Mouse (Mus musculus) CH12.LX (cell line): Measurements from ENCODE around the gene St7. TPM values are rescaled to one million over a fixed set of nuclear protein-coding genes. Genes with fewer than 3 reads are reported as not detected.

ENCODE experiments used
- DNase-seq: peaks from one replicate; pipeline ENCODE4 v3.0.0-alpha.2; 2013; ENCODE audit errors: extremely low read depth
- H3K27ac ChIP-seq: 2 replicates; pipeline ENCODE4 v1.5.1; 2012; ENCODE audit warnings: low read depth, mild to moderate bottlenecking, control low read depth, moderate library complexity; ENCODE audit not compliant: insufficient read depth
- H3K27me3 ChIP-seq: replicated peaks from 2 replicates; pipeline ENCODE3; 2012; ENCODE audit warnings: inconsistent platforms
- H3K36me3 ChIP-seq, 2 experiments: replicated peaks in 1 of 2; 2 replicates each; pipeline versions ENCODE3 to v1.6.1; 2012; ENCODE audit warnings: inconsistent platforms in 1 of 2, low read length in 1 of 2, mild to moderate bottlenecking in 1 of 2, mixed read lengths in 1 of 2, moderate library complexity in 1 of 2; ENCODE audit not compliant: control insufficient read depth in 1 of 2, insufficient read depth in 1 of 2
- H3K4me1 ChIP-seq, 2 experiments: 2 replicates each; pipeline ENCODE4 v1.6.1; 2012; ENCODE audit warnings: inconsistent platforms in 1 of 2, moderate library complexity in 1 of 2; ENCODE audit not compliant: insufficient read depth in 2 of 2, control insufficient read depth in 1 of 2
- H3K4me2 ChIP-seq: 2 replicates; pipeline ENCODE4 v1.6.1; 2012; ENCODE audit warnings: low read depth, mild to moderate bottlenecking, control low read depth; ENCODE audit not compliant: poor library complexity, insufficient read depth, severe bottlenecking
- H3K4me3 ChIP-seq, 3 experiments: fragments of 150-350 bp in 1 of 3; sonication (generic) in 1 of 3; replicated peaks in 1 of 3; 2 replicates each; pipeline versions ENCODE3 to v1.5.1; 2011 to 2012; ENCODE audit warnings: low read depth in 2 of 3, low read length in 2 of 3, mild to moderate bottlenecking in 2 of 3, moderate library complexity in 2 of 3, control low read depth in 1 of 3, improper control_type of control experiment in 1 of 3, inconsistent platforms in 1 of 3, mixed read lengths in 1 of 3; ENCODE audit not compliant: poor library complexity in 1 of 3
- H3K79me2 ChIP-seq: replicated peaks from 2 replicates; pipeline ENCODE4 v1.6.1; 2012; ENCODE audit warnings: mild to moderate bottlenecking, moderate library complexity; ENCODE audit not compliant: control insufficient read depth, poor library complexity, insufficient read depth, severe bottlenecking; ENCODE audit errors: extremely low read depth
- H3K9ac ChIP-seq: 2 replicates; pipeline ENCODE4 v1.6.1; 2012; ENCODE audit warnings: low read depth, mild to moderate bottlenecking, control low read depth, moderate library complexity; ENCODE audit not compliant: insufficient read depth
- H3K9me3 ChIP-seq: replicated peaks from 2 replicates; pipeline ENCODE3; 2012; ENCODE audit warnings: low read length, inconsistent platforms, mixed read lengths
- BHLHE40 ChIP-seq: IDR thresholded peaks from 2 replicates; pipeline ENCODE4 v1.6.1; 2011; ENCODE audit warnings: mild to moderate bottlenecking, low read depth, low read length, improper control_type of control experiment
- CHD2 ChIP-seq: IDR thresholded peaks from 2 replicates; pipeline ENCODE4 v1.6.1; 2011; ENCODE audit warnings: low read length, improper control_type of control experiment
- CTCF ChIP-seq, 2 experiments: IDR thresholded peaks in 1 of 2; conservative IDR thresholded peaks in 1 of 2; 2 replicates each; pipeline ENCODE4 v1.5.1; 2011 to 2012; ENCODE audit warnings: low read depth in 2 of 2, low read length in 2 of 2, improper control_type of control experiment in 1 of 2, inconsistent platforms in 1 of 2, mild to moderate bottlenecking in 1 of 2, moderate library complexity in 1 of 2
- ELF1 ChIP-seq: IDR thresholded peaks from 2 replicates; pipeline ENCODE4 v1.6.1; 2014; ENCODE audit warnings: low read depth, mild to moderate bottlenecking, inconsistent platforms, low read length, improper control_type of control experiment
- IRF4 ChIP-seq: IDR thresholded peaks from 2 replicates; pipeline ENCODE4 v1.6.1; 2014; ENCODE audit warnings: low read depth, mild to moderate bottlenecking, inconsistent platforms, low read length, improper control_type of control experiment
- JUND ChIP-seq: conservative IDR thresholded peaks from 2 replicates; pipeline ENCODE4 v1.6.1; 2011; ENCODE audit warnings: low read depth, low read length, improper control_type of control experiment
- KAT2A ChIP-seq: IDR thresholded peaks from 2 replicates; pipeline ENCODE4 v1.6.1; 2012; ENCODE audit warnings: low read length, improper control_type of control experiment, inconsistent platforms; ENCODE audit not compliant: insufficient replicate concordance
- MAX ChIP-seq: IDR thresholded peaks from 2 replicates; pipeline ENCODE4 v1.6.1; 2011; ENCODE audit warnings: low read length, improper control_type of control experiment
- MEF2A ChIP-seq: IDR thresholded peaks from 2 replicates; pipeline ENCODE4 v1.6.1; 2014; ENCODE audit warnings: low read depth, mild to moderate bottlenecking, inconsistent platforms, low read length, improper control_type of control experiment, borderline replicate concordance
- MXI1 ChIP-seq: IDR thresholded peaks from 2 replicates; pipeline ENCODE4 v1.6.1; 2011; ENCODE audit warnings: mild to moderate bottlenecking, low read depth, low read length, improper control_type of control experiment
- NELFE ChIP-seq: IDR thresholded peaks from 2 replicates; pipeline ENCODE4 v1.6.1; 2011; ENCODE audit warnings: low read depth, low read length, improper control_type of control experiment
- NRF1 ChIP-seq: IDR thresholded peaks from 2 replicates; pipeline ENCODE4 v1.6.1; 2014; ENCODE audit warnings: low read depth, mild to moderate bottlenecking, inconsistent platforms, low read length, improper control_type of control experiment, moderate library complexity
- RAD21 ChIP-seq: IDR thresholded peaks from 2 replicates; pipeline ENCODE4 v1.6.1; 2011; ENCODE audit warnings: low read depth, mild to moderate bottlenecking, low read length, improper control_type of control experiment, moderate library complexity
- RCOR1 ChIP-seq: conservative IDR thresholded peaks from 2 replicates; pipeline ENCODE4 v1.6.1; 2012; ENCODE audit warnings: low read depth, mild to moderate bottlenecking, inconsistent platforms, low read length, improper control_type of control experiment
- SMC3 ChIP-seq: IDR thresholded peaks from 2 replicates; pipeline ENCODE4 v1.6.1; 2011; ENCODE audit warnings: low read depth, low read length, improper control_type of control experiment
- TCF12 ChIP-seq: IDR thresholded peaks from 2 replicates; pipeline ENCODE4 v1.6.1; 2014; ENCODE audit warnings: low read depth, mild to moderate bottlenecking, inconsistent platforms, low read length, improper control_type of control experiment
- UBTF ChIP-seq: IDR thresholded peaks from 2 replicates; pipeline ENCODE4 v1.6.1; 2012; ENCODE audit warnings: low read depth, mild to moderate bottlenecking, inconsistent platforms, low read length, improper control_type of control experiment, moderate library complexity
- ZC3H11A ChIP-seq: IDR thresholded peaks from 2 replicates; pipeline ENCODE4 v1.6.1; 2012; ENCODE audit warnings: low read depth, mild to moderate bottlenecking, inconsistent platforms, low read length, improper control_type of control experiment
- ZNF384 ChIP-seq: IDR thresholded peaks from 2 replicates; pipeline ENCODE4 v1.6.1; 2012; ENCODE audit warnings: low read depth, low read length, improper control_type of control experiment, inconsistent platforms
- dilution Hi-C: fragments of 300-500 bp; cut with MboI; formaldehyde crosslinking; loops from 2 replicates; pipeline ENCODE4 v1.14.3; 2020; ENCODE audit warnings: low sequenced_read_pairs; ENCODE audit not compliant: extremely low pct_unique_long_range_greater_than_20kb, extremely low pct_ligation_motif_present
- in situ Hi-C: fragments of 300-500 bp; cut with MboI; formaldehyde crosslinking; loops from 3 replicates; pipeline ENCODE4 v1.14.3; 2019; ENCODE audit warnings: low sequenced_read_pairs, low pct_ligation_motif_present, low pct_unique_long_range_greater_than_20kb, mixed read lengths
- polyA plus RNA-seq: library from polyadenylated mRNA; unstranded; fragments of >175 nt; gene quantifications from 2 replicates; pipeline ENCODE4 v1.2.1, GENCODE M21; 2012; ENCODE audit warnings: low read depth; ENCODE audit not compliant: insufficient read length
- total RNA-seq, 2 experiments: library from RNA; depleted of rRNA; stranded (reverse); fragments of 300-350 nt in 1 of 2; fragments of >200 nt in 1 of 2; gene quantifications; 2 replicates each; pipeline ENCODE4 v1.2.3; 2012 to 2014

The St7 gene
- total and polyA plus RNA-seq, 3 experiments: 33.9 to 64.1 (median 35.3) TPM

DNA sequence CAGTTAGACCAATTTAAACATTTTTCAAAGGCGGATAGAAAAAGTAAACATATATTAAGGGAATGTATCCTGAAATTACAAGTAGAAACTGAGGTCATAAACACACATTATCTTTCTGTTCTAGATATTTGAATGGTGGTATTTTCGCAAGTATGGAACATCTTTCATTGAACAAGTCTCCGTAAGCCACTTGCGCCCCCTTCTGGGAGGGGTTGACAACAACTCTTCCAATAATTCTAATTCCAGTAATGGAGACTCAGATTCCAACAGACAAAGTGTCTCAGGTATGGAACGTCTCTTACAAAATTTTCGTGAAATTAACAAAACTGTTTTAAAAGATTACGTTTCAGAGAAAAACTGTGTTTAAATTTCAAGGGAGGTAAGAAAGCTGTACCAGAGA lies 141.8 kb downstream of the St7 start:
- Histone ChIP-seq H3K36me3 (peaks cover 9 to 39% of the 10 kb centered on the region in 2 experiments), H3K4me3 (no peak overlapping the region), H3K79me2 (no peaks in the 10 kb centered on the region), H3K4me2 (no peak overlapping the region), H3K9ac (no peak overlapping the region), H3K9me3 (peaks cover 6% of the 10 kb centered on the region), H3K27me3 (no peaks in the 10 kb centered on the region), H3K4me1 (peaks cover 0 to 31% of the 10 kb centered on the region in 2 experiments; a peak in 2 of 4 replicates), H3K27ac (no peak overlapping the region)
- TF ChIP-seq CTCF (conservative IDR thresholded peaks at IDR 0.05 in 1 of 2, IDR thresholded peaks at IDR 0.05 in 1 of 2; ENCODE audit: low read depth in 2 of 2, low read length in 2 of 2): peak; percentile 59 to 97
- TF ChIP-seq RAD21: peak; percentile 97
- no peak for TF ChIP-seq NRF1
- TF ChIP-seq ZC3H11A: peak; percentile 88
- TF ChIP-seq IRF4: no peak
- TF ChIP-seq UBTF: no peak
- TF ChIP-seq KAT2A: no peak
- no peak for TF ChIP-seq NELFE
- TF ChIP-seq SMC3: peak; percentile 94
- TF ChIP-seq JUND: no peak
- dilution Hi-C loops: no loop called here
- DNase-seq: peak; percentile 70
- in situ Hi-C loops: loop anchor here (5.0 to 25.0 kb wide), 3 partner anchors 107 to 722 kb away; no protein-coding TSS in a partner anchor

DNA sequence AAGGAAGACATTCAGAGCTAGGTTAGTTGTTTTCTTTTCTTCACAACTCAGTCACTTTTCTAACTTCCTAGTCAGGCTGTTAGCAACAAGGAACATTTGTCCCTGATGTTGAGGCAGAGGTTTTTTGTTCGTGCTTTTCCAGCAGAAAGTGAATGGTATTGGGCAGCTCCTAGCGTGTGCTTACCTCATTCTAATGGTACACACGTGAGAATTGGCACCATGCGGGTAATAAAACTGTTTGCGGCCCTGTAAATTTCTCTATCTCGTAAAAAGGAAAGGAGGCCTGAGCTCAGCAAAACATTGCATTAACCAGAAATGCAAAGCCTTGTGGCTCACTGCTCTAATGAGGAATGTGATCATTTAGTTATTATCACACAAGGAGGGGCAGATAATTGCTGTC lies 143.0 kb downstream of the St7 start:
- no peak overlapping the region for H3K27ac ChIP-seq
- H3K9ac ChIP-seq: no peak overlapping the region
- peaks cover 11 to 37% of the 10 kb centered on the region in 2 experiments for H3K36me3 ChIP-seq
- H3K27me3 ChIP-seq: no peaks in the 10 kb centered on the region
- H3K4me3 ChIP-seq: no peak overlapping the region
- H3K4me1 ChIP-seq: peaks cover 0 to 31% of the 10 kb centered on the region in 2 experiments; a peak in 2 of 4 replicates
- no peak overlapping the region for H3K4me2 ChIP-seq
- dilution Hi-C loops (no loop called here), in situ Hi-C loops (loop anchor here (25.0 kb wide), 1 partner anchor 723 kb away; no protein-coding TSS in a partner anchor)
- TF ChIP-seq BHLHE40 (no peak), ZNF384 (no peak), SMC3 (no peak), MAX (no peak), MXI1 (no peak), CHD2 (no peak), IRF4 (no peak), MEF2A (no peak), TCF12 (no peak), ZC3H11A (no peak), CTCF (conservative IDR thresholded peaks at IDR 0.05 in 1 of 2, IDR thresholded peaks at IDR 0.05 in 1 of 2; ENCODE audit: low read depth in 2 of 2, low read length in 2 of 2) (no peak), RCOR1 (no peak), NELFE (no peak), ELF1 (no peak)
- no peaks in the 10 kb centered on the region for H3K79me2 ChIP-seq
- DNase-seq: no peak
- H3K9me3 ChIP-seq: no peaks in the 10 kb centered on the region
